In the genomic region with DNA sequence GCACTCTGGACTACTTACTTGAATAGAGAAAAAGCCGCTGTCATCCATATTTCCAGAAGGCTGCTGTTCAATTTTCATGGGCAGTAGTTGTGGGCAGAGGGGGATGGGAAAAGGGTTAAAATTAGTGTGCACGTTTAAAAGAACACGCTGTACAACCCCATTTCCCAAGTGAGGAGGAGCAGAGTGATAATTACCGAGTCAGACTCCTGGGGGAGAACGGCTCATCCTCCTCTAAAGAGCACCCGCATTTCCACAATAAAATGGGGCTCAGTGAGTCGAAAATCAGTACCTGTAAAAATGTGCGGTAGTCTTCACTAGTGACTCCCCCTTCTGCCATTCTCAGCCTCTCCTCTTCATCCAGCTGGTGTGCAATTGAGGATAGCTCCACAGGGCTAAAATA, we compare ENCODE assay signal across 17 mouse cellular contexts.
"Had no signal": no experiment of that assay in that cellular context is flagged by ENCODE, and none has a peak within 500 bp of the region (broad histone marks: within the 10 kb centered on the region; RNA-seq: fewer than 3 reads in every experiment).

No protein-coding gene starts in this region.

- H3K4me1 ChIP-seq: kidney, embryonic 15.5 days; limb, embryonic 10.5 days; midbrain, embryonic 12.5 days had no signal

- H3K4me3 ChIP-seq: kidney, embryonic 15.5 days; limb, embryonic 10.5 days; liver, embryonic 15.5 days; midbrain, embryonic 12.5 days; neural tube, embryonic 13.5 days had no signal

- H3K27me3 ChIP-seq: kidney, embryonic 15.5 days; liver, embryonic 15.5 days; midbrain, embryonic 12.5 days; neural tube, embryonic 13.5 days had no signal

- H3K9ac ChIP-seq: kidney, embryonic 15.5 days; liver, embryonic 15.5 days; lung, embryonic 14.5 days; midbrain, embryonic 12.5 days; neural tube, embryonic 13.5 days had no signal

- DNase-seq: kidney, adult 2 months; kidney, postnatal 14 days; layer of hippocampus, postnatal 36 days; lung, embryonic 14.5 days; lung, postnatal 10 days; lung, postnatal 4 days; thymus, adult 18-20 months; thymus, postnatal 14 days had no signal

- H3K27ac ChIP-seq: kidney, embryonic 15.5 days; limb, embryonic 10.5 days; liver, embryonic 15.5 days; midbrain, embryonic 12.5 days; neural tube, embryonic 13.5 days; stomach, postnatal 0 days had no signal

- ATAC-seq: intestine, embryonic 16.5 days; midbrain, embryonic 16.5 days had no signal

- H3K4me2 ChIP-seq: kidney, embryonic 15.5 days; liver, embryonic 11.5 days; liver, embryonic 15.5 days; lung, embryonic 14.5 days; midbrain, embryonic 12.5 days; neural tube, embryonic 13.5 days had no signal

- H3K9me3 ChIP-seq: kidney, embryonic 15.5 days; limb, embryonic 10.5 days; liver, embryonic 15.5 days; midbrain, embryonic 12.5 days; neural tube, embryonic 13.5 days had no signal
